Mouse (Mus musculus) lung, adult 2 months (tissue): ENCODE results near the gene Cdc42ep5.

Experiments used
- CTCF ChIP-seq: fragments of 200-500 bp; IDR thresholded peaks from 2 replicates; pipeline ENCODE4 v1.5.1; 2011; ENCODE audit warnings: mild to moderate bottlenecking, low read length, control low read depth; ENCODE audit not compliant: insufficient read depth
- POLR2A ChIP-seq: fragments of 200-500 bp; IDR thresholded peaks from 2 replicates; pipeline ENCODE4 v1.6.1; 2011; ENCODE audit warnings: low read depth, mild to moderate bottlenecking, control low read depth, low read length, borderline replicate concordance; ENCODE audit errors: extremely low read depth

DNA sequence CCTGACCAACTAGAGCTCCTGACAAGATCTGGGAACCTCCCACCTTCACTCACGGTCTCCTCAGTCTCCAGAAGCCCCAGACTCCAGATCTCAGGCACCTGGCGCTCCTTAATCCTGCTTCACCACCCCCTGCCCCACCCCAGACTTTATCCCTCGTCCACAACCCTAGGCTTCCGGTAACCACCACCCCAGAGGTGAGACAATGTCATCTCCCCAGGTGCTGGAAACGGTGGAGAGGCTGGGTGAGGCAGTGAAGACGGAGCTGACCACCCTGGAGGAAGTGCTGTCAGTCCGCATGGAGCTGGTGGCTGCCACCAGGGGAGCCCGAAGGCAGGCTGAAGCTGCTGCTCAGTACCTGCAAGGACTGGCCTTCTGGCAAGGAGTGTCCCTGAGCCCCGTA lies 39.4 kb downstream of the Cdc42ep5 start:
- TF ChIP-seq CTCF (no peak), POLR2A (no peak)
